Mouse (Mus musculus): ENCODE data around the gene Arfip2. TPM values are rescaled to one million over a fixed set of nuclear protein-coding genes. Genes with fewer than 3 reads are reported as not detected.

The Arfip2 gene
- polyA plus RNA-seq, 1 experiment from 2014 or later, result 87.0 TPM

DNA sequence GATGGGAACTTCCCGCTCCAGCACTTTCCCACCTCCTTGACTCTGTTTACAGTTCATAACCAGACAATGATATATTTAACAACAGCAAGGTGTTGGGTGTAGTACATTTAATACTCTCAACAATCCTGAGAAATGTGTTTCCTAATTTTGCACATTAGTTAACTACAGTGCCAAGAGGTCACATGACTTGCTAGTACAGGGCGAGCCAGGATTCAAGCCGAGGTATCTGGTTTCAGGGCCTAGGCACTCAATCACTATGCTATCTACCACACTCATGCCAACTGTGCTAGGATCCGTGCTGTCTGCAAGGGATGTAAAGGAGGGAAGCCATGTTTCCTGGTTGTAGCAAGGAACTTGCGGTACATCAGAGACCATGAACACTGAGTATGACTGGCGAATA, 23.7 kb downstream of the Arfip2 start:
- DNase-seq (ENCODE audit: low read depth, low spot score) (no peak), ATAC-seq (no peak)
- ChIA-PET CTCF (interaction anchor here (1.6 to 1.8 kb wide), 4 partner anchors 9 to 34 kb away, joined by 3 to 5 read pairs (median 4); partner anchors contain the start of gene Dnhd1), POLR2A (no interaction called here)
- in situ Hi-C loops (cut with MboI; ENCODE audit: low pct_unique_long_range_greater_than_20kb), result no loop called here
- no peak for TF ChIP-seq CTCF (IDR thresholded peaks at IDR 0.05)
- no peaks in the 10 kb centered on the region for H3K27me3 ChIP-seq

DNA sequence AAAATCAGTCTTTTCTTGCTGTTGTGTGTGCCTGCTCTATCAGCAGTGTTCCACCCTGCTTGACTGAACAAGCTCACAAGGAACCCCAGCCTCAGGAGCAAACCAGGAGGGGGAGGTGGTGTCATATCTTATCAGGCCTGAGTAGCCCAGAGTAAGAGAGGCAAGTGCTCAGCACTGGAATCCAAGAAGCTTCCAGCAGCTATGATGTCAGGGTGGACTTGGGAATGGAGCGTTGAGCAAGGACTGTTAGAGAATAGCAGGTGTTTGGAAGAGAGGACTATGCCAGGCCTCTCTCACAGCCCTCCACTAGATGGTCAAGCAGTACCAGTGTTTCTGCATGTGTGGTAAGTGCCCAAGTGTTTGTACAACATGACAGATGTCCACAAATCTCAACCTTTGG, 24.5 kb downstream of the Arfip2 start:
- no peak for TF ChIP-seq CTCF (IDR thresholded peaks at IDR 0.05)
- no peaks in the 10 kb centered on the region for H3K27me3 ChIP-seq
- CTCF ChIA-PET, result interaction anchor here (1.6 to 1.8 kb wide), 3 partner anchors 8 to 35 kb away, joined by 4 to 6 read pairs (median 5); partner anchors contain the start of gene Dnhd1
- ATAC-seq (no peak), DNase-seq (ENCODE audit: low read depth, low spot score) (no peak)
- in situ Hi-C loops (cut with MboI; ENCODE audit: low pct_unique_long_range_greater_than_20kb), result no loop called here
- POLR2A ChIA-PET, result no interaction called here

DNA sequence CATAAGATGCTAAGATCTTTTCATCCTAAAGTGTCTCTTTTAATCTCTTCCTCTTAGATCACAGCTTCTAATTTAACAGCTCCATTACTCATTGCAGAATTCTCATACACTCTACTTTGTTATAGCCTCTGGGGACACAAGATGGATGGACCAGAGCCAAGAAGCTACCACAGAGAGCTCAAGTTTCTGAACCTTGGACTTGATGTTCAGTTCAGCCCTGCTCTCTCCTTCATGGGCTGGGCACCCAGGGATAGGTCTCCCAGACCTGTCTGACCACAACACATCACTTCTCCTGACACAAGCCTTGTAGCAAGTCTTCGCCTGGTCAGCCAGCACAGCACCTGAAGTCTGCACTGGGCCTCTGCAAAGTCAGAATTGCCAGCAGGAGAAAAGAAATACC, 25.8 kb downstream of the Arfip2 start:
- no peak for DNase-seq (ENCODE audit: low read depth, low spot score)
- ChIA-PET CTCF (interaction anchor here (1.0 to 1.8 kb wide), 3 partner anchors 8 to 37 kb away, joined by 3 to 6 read pairs (median 6); no protein-coding TSS in a partner anchor), POLR2A (interaction anchor here (1.0 kb wide), 1 partner anchor 49 kb away, joined by 3 read pairs; no protein-coding TSS in a partner anchor)
- no peaks in the 10 kb centered on the region for H3K27me3 ChIP-seq
- ATAC-seq, result peak; percentile 15
- TF ChIP-seq CTCF (IDR thresholded peaks at IDR 0.05), result no peak
- in situ Hi-C loops (cut with MboI; ENCODE audit: low pct_unique_long_range_greater_than_20kb), result no loop called here

DNA sequence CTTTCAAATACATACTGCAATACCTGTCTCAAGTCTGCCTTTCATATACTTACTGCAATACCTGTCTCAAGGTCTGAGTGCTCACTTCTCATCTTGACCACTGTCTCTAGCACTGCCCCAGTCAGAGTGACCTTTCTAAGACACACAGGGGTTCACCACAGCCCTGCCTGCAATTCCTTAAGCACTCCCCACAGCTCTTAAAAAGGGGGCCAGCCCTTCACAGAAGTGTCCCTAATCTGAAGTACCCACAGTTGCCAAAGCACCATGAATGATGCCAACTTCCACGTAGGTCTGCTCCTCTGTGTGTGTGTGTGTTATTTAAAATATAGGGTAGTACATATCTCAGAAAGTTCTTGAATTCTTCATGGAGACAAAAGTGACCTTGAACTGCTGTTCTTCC, 28.4 kb downstream of the Arfip2 start:
- in situ Hi-C loops (cut with MboI; ENCODE audit: low pct_unique_long_range_greater_than_20kb), result no loop called here
- CTCF ChIA-PET, result interaction anchor here (0.9 to 1.2 kb wide), 2 partner anchors 8 to 9 kb away, joined by 3 read pairs; no protein-coding TSS in a partner anchor
- no peak for ATAC-seq
- DNase-seq (ENCODE audit: low read depth, low spot score), result no peak
- POLR2A ChIA-PET, result no interaction called here
- no peak for TF ChIP-seq CTCF (IDR thresholded peaks at IDR 0.05)
- H3K27me3 ChIP-seq, result no peaks in the 10 kb centered on the region

DNA sequence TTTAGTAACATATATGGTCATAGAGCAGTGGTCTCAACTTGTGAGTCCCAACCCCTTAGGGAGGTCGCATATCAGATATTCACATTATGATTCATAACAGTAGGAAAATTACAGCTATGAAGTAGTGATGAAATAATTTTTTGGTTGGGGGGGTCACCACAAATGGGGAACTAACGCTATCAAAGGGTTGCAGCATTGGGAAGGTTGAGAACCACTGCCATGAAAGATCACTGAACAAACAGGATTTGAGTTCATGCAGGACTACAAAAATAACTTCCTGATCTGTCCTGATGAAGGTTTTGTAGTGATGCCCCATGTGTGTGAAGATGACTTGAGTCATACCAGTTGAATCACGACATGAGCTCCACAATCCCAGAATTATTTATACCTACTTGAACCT, 31.7 kb downstream of the Arfip2 start:
- no peak for TF ChIP-seq CTCF (IDR thresholded peaks at IDR 0.05)
- no peaks in the 10 kb centered on the region for H3K27me3 ChIP-seq
- ATAC-seq, result no peak
- DNase-seq (ENCODE audit: low read depth, low spot score), result no peak
- CTCF ChIA-PET, result interaction anchor here (1.3 to 1.7 kb wide), 4 partner anchors 8 to 63 kb away, joined by 4 to 5 read pairs (median 4); no protein-coding TSS in a partner anchor
- POLR2A ChIA-PET, result no interaction called here
- in situ Hi-C loops (cut with MboI; ENCODE audit: low pct_unique_long_range_greater_than_20kb), result no loop called here

DNA sequence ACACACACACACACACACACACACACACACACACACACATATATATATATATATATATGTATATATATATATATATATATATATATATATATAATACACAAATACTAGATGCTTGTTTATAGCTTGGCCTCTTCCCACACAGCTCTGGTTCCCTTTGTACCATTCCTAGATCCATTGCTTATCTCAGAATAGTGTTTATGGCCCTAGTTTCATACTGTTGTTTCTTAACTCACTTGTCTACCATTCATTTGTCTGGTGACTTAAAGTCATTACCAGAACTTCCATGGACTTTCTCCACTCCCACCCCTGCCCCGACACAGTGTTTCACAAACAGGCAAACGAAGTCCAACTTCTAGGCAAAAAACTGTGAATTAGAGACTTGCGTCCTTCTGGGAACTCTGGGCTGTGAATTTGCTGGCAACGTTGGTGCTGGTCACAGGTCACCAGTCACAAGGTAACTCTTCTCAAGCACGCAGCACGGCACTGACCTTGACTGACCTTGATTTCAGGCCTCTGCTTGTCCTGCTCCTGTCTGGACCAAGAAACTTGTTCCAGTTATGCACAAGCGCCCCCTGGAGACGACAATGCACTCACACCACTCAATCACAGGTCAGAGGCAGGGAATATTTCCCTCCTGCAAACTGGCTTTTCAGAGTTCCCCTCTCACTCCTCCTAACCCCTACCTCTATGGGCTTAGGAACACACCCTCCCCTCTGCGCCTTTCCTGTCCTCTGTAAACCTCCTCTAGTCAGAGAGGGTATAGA, 37.2 kb downstream of the Arfip2 start:
- ChIA-PET POLR2A (interaction anchor here (0.9 kb wide), 1 partner anchor 38 kb away, joined by 3 read pairs; no protein-coding TSS in a partner anchor), CTCF (interaction anchor here (0.8 to 1.8 kb wide), 8 partner anchors 9 to 54 kb away, joined by 3 to 6 read pairs (median 3); partner anchors contain the start of gene Dnhd1)
- TF ChIP-seq CTCF (IDR thresholded peaks at IDR 0.05), result peak; percentile 87
- ATAC-seq (peak; percentile 95), DNase-seq (ENCODE audit: low read depth, low spot score) (no peak)
- in situ Hi-C loops (cut with MboI; ENCODE audit: low pct_unique_long_range_greater_than_20kb), result no loop called here
- no peaks in the 10 kb centered on the region for H3K27me3 ChIP-seq

DNA sequence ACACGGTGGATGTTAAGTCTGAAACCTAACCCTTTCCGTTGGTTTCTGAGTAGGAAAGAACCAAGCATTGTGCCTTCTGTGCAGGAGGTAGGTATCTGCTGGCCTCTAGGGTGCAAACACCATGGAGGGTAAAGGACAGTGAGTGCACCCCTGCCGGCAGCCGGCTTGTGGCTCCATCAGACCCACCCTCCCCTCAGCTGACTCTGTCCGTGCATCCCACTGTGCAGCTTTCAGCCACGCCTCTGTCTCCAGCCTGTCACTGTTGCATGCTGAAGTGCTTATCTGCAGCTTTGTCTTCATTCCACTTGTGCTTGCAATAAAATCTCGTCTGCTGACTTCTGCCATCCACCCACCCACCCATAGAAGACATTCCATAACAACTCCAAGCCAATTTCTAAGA, 50.1 kb downstream of the Arfip2 start:
- in situ Hi-C loops (cut with MboI; ENCODE audit: low pct_unique_long_range_greater_than_20kb), result no loop called here
- H3K27me3 ChIP-seq, result no peaks in the 10 kb centered on the region
- no peak for DNase-seq (ENCODE audit: low read depth, low spot score)
- CTCF ChIA-PET, result interaction anchor here (1.0 to 1.3 kb wide), 2 partner anchors 16 to 41 kb away, joined by 3 read pairs; no protein-coding TSS in a partner anchor
- POLR2A ChIA-PET, result interaction anchor here (0.7 kb wide), 1 partner anchor 32 kb away, joined by 3 read pairs; no protein-coding TSS in a partner anchor
- no peak for TF ChIP-seq CTCF (IDR thresholded peaks at IDR 0.05)
- ATAC-seq, result no peak

DNA sequence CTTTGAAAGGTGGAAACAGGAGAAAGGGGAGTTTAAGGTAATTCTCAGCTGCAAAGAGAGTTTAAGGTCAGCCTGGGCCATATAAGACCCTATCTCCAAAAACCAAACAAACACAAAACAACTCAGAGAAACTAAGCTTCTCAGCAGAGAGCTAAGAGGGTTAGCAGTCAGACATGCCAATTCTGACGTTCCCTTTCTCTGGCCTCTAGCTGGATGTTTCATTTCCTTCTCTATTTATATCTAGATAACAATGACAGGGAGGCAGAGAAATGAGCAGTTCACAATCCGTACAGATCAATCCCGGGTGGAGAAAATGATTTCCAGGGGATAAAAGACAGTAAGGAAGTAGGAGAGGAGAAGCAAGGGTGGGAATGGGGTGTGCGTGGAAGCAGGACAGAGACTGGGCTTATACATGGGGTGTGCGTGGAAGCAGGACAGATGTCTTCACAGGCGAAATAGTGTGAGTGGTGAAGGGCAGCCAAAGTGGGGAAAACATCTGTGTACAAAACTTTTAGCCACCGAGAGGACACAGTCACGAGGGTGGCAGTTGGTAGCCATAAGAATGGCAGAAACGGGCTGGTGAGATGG, 51.8 kb downstream of the Arfip2 start:
- ATAC-seq (no peak), DNase-seq (ENCODE audit: low read depth, low spot score) (no peak)
- in situ Hi-C loops (cut with MboI; ENCODE audit: low pct_unique_long_range_greater_than_20kb), result no loop called here
- no peaks in the 10 kb centered on the region for H3K27me3 ChIP-seq
- TF ChIP-seq CTCF (IDR thresholded peaks at IDR 0.05), result no peak
- ChIA-PET POLR2A (interaction anchor here (0.6 kb wide), 1 partner anchor 60 kb away, joined by 3 read pairs; no protein-coding TSS in a partner anchor), CTCF (no interaction called here)

Other genes with a start within 250 kb of the Arfip2 start
- 24.4 TPM for gene Fam160a2, start 240.4 kb downstream of the Arfip2 start, polyA plus RNA-seq (2021)
- not detected for gene Cnga4, start 235.8 kb downstream of the Arfip2 start, polyA plus RNA-seq (2021)
- not detected for gene Cckbr, start 214.7 kb downstream of the Arfip2 start, polyA plus RNA-seq (2021)
- 7.6 TPM for gene Cavin3, start 158.1 kb downstream of the Arfip2 start, polyA plus RNA-seq (2021)
- 103 TPM for gene Smpd1, start 86.1 kb downstream of the Arfip2 start, polyA plus RNA-seq (2021)
- gene Apbb1, start 58.8 kb downstream of the Arfip2 start, polyA plus RNA-seq (2021), result 44.0 TPM
- 0.54 TPM for gene Hpx, start 40.3 kb downstream of the Arfip2 start, polyA plus RNA-seq (2021)
- 62.0 TPM for gene Trim3, start 6.8 kb downstream of the Arfip2 start, polyA plus RNA-seq (2021)
- gene Timm10b, start 360 bp downstream of the Arfip2 start, polyA plus RNA-seq (2021), result 47.6 TPM
- gene Gm45799, start 136 bp upstream of the Arfip2 start, polyA plus RNA-seq (2021), result 22.3 TPM
- 2.9 TPM for gene Dnhd1, start 10.4 kb upstream of the Arfip2 start, polyA plus RNA-seq (2021)
- 218 TPM for gene Ilk, start 96.2 kb upstream of the Arfip2 start, polyA plus RNA-seq (2021)
- gene Rrp8, start 97.0 kb upstream of the Arfip2 start, polyA plus RNA-seq (2021), result 34.0 TPM
- gene Taf10, start 103.9 kb upstream of the Arfip2 start, polyA plus RNA-seq (2021), result 180 TPM
- gene Tpp1, start 111.8 kb upstream of the Arfip2 start, polyA plus RNA-seq (2021), result 211 TPM
- not detected for gene Dchs1, start 147.2 kb upstream of the Arfip2 start, polyA plus RNA-seq (2021)
- 223 TPM for gene Mrpl17, start 170.7 kb upstream of the Arfip2 start, polyA plus RNA-seq (2021)

All from Patski (cell line).